ENCODE assay signal across 8 mouse cellular contexts in genomic region chr19:8821146-8821545, GRCm38 (mm10). TPM values are rescaled to one million over a fixed set of nuclear protein-coding genes. Genes with fewer than 3 reads are reported as not detected.
A peak's percentile ranks its signal among the peaks of the same experiment; 100 is the strongest.
DNase-seq lines count a peak whose midpoint lies in the region; ATAC-seq and TF ChIP-seq lines count a peak whose summit lies in the region.

No protein-coding gene starts in this region.

- peak overlapping the region; percentile 98 for H3K9ac ChIP-seq in heart, embryonic 16.5 days (ENCODE audit: low read length)
- H3K9ac ChIP-seq in embryonic facial prominence, embryonic 12.5 days: peak overlapping the region; percentile 99
- H3K9ac ChIP-seq in midbrain, postnatal 0 days (replicated peaks; ENCODE audit: low read length, poor library complexity, severe bottlenecking): peak overlapping the region; percentile 98

- no peaks in the 10 kb centered on the region for H3K9me3 ChIP-seq in heart, embryonic 16.5 days (replicated peaks; ENCODE audit: control insufficient read depth, low read length)
- H3K9me3 ChIP-seq in embryonic facial prominence, embryonic 12.5 days: no peaks in the 10 kb centered on the region
- no peaks in the 10 kb centered on the region for H3K9me3 ChIP-seq in midbrain, postnatal 0 days (ENCODE audit: low read length)

- DNase-seq in heart, adult 11 months: no peak
- peak; percentile 84 for DNase-seq in kidney, adult 9 months
- DNase-seq in midbrain, postnatal 0 days (ENCODE audit: low spot score): no peak
- no peak for DNase-seq in gastrocnemius, postnatal 10 days
- DNase-seq in thymus, postnatal 36 days: no peak

- peak overlapping the region; percentile 100 for H3K4me3 ChIP-seq in heart, embryonic 16.5 days (ENCODE audit: low read length)
- H3K4me3 ChIP-seq in embryonic facial prominence, embryonic 12.5 days: peak overlapping the region; percentile 76
- H3K4me3 ChIP-seq in midbrain, postnatal 0 days (ENCODE audit: low read depth, low read length): peak overlapping the region; percentile 97

- H3K4me1 ChIP-seq in heart, embryonic 16.5 days (ENCODE audit: control insufficient read depth, insufficient read depth, low read length): peaks cover 29% of the 10 kb centered on the region
- peaks cover 36% of the 10 kb centered on the region for H3K4me1 ChIP-seq in embryonic facial prominence, embryonic 12.5 days
- H3K4me1 ChIP-seq in midbrain, postnatal 0 days (ENCODE audit: insufficient read depth, low read length): peaks cover 16% of the 10 kb centered on the region

- H3K36me3 ChIP-seq in heart, embryonic 16.5 days (ENCODE audit: control insufficient read depth, insufficient read depth): peaks cover 33% of the 10 kb centered on the region
- H3K36me3 ChIP-seq in embryonic facial prominence, embryonic 12.5 days: peaks cover 34% of the 10 kb centered on the region
- peaks cover 26% of the 10 kb centered on the region for H3K36me3 ChIP-seq in midbrain, postnatal 0 days (ENCODE audit: insufficient read depth, low read length)

- ATAC-seq in heart, embryonic 16.5 days (replicated peaks; ENCODE audit: extremely low read depth, insufficient read depth, low FRiP score): no peak
- no peak for ATAC-seq in embryonic facial prominence, embryonic 12.5 days (ENCODE audit: insufficient number of reproducible peaks, insufficient read depth, low FRiP score, low TSS enrichment)
- no peak for ATAC-seq in midbrain, postnatal 0 days (ENCODE audit: low FRiP score)
- ATAC-seq in megakaryocyte progenitor cell, adult 5-6 weeks (replicated peaks; ENCODE audit: poor library complexity): no peak

- WGBS in heart, embryonic 16.5 days: under 1% methylated on average over 7 of the region's 7 CpGs
- 2% methylated on average over 7 of the region's 7 CpGs for WGBS in embryonic facial prominence, embryonic 12.5 days
- WGBS in midbrain, postnatal 0 days: 1% methylated on average over 7 of the region's 7 CpGs

- TF ChIP-seq CTCF in midbrain, postnatal 0 days (IDR thresholded peaks at IDR 0.05): no peak

- H3K27me3 ChIP-seq in heart, embryonic 16.5 days (ENCODE audit: control insufficient read depth, insufficient read depth, low read length): no peaks in the 10 kb centered on the region
- no peaks in the 10 kb centered on the region for H3K27me3 ChIP-seq in embryonic facial prominence, embryonic 12.5 days
- H3K27me3 ChIP-seq in midbrain, postnatal 0 days (ENCODE audit: insufficient read depth, low read length): no peaks in the 10 kb centered on the region

- H3K27ac ChIP-seq in heart, embryonic 16.5 days (ENCODE audit: low read length): peak overlapping the region; percentile 100
- peak overlapping the region; percentile 100 for H3K27ac ChIP-seq in embryonic facial prominence, embryonic 12.5 days
- H3K27ac ChIP-seq in midbrain, postnatal 0 days (ENCODE audit: low read depth, low read length): no peak overlapping the region

- H3K4me2 ChIP-seq in heart, embryonic 16.5 days (ENCODE audit: low read depth, low read length): peak overlapping the region; percentile 88
- peak overlapping the region; percentile 86 for H3K4me2 ChIP-seq in embryonic facial prominence, embryonic 12.5 days (replicated peaks)
- peak overlapping the region; percentile 89 for H3K4me2 ChIP-seq in midbrain, postnatal 0 days (ENCODE audit: low read depth, low read length, poor library complexity, severe bottlenecking)

RNA-seq across cellular contexts. Expression of gene Hnrnpul2, which starts 1.3 kb away (rescaled TPM):
- 3.2 and 3.3 TPM in 2 replicates for polyA plus RNA-seq in heart, embryonic 16.5 days (2015; fragmentation: Nextera tagmentation; extraction: Ambion mirVana)
- 6.2 TPM in 2 replicates for polyA plus RNA-seq in embryonic facial prominence, embryonic 12.5 days (2016; fragmentation: Nextera tagmentation; extraction: Ambion mirVana)
- total RNA-seq in midbrain, postnatal 0 days (2014; rRNA removed): 25.9 and 36.2 TPM in 2 replicates
- 4.6 and 5.5 TPM in 2 replicates for polyA plus RNA-seq in midbrain, postnatal 0 days (2015; fragmentation: Nextera tagmentation; extraction: Ambion mirVana)
- total RNA-seq in gastrocnemius, postnatal 10 days (2021): 10 to 100 TPM; 42.2 to 47.8 TPM
- total RNA-seq in megakaryocyte progenitor cell, adult 5-6 weeks (2015): 56.7 and 59.5 TPM in 2 replicates
- 64.7 and 77.8 TPM in 2 replicates for total RNA-seq in megakaryocyte progenitor cell, adult 5-6 weeks (2017)

RNA-seq across cellular contexts. Expression of gene Ttc9c, which starts 2.0 kb away (rescaled TPM):
- polyA plus RNA-seq in heart, embryonic 16.5 days (2015; fragmentation: Nextera tagmentation; extraction: Ambion mirVana): 35.5 and 37.7 TPM in 2 replicates
- polyA plus RNA-seq in embryonic facial prominence, embryonic 12.5 days (2016; fragmentation: Nextera tagmentation; extraction: Ambion mirVana): 71.3 and 71.7 TPM in 2 replicates
- total RNA-seq in midbrain, postnatal 0 days (2014; rRNA removed): 63.0 and 63.8 TPM in 2 replicates
- 38.8 and 45.3 TPM in 2 replicates for polyA plus RNA-seq in midbrain, postnatal 0 days (2015; fragmentation: Nextera tagmentation; extraction: Ambion mirVana)
- total RNA-seq in gastrocnemius, postnatal 10 days (2021): 10 to 100 TPM; 11.8 to 15.7 TPM
- total RNA-seq in megakaryocyte progenitor cell, adult 5-6 weeks (2015): 29.0 and 31.0 TPM in 2 replicates
- 65.6 and 73.3 TPM in 2 replicates for total RNA-seq in megakaryocyte progenitor cell, adult 5-6 weeks (2017)

RNA-seq across cellular contexts. Expression of gene AC129217.1, which starts 8.4 kb away (rescaled TPM):
- not detected in 2 replicates for polyA plus RNA-seq in heart, embryonic 16.5 days (2015; fragmentation: Nextera tagmentation; extraction: Ambion mirVana)
- polyA plus RNA-seq in embryonic facial prominence, embryonic 12.5 days (2016; fragmentation: Nextera tagmentation; extraction: Ambion mirVana): not detected in 2 replicates
- 5.6 and 12.7 TPM in 2 replicates for total RNA-seq in midbrain, postnatal 0 days (2014; rRNA removed)
- polyA plus RNA-seq in midbrain, postnatal 0 days (2015; fragmentation: Nextera tagmentation; extraction: Ambion mirVana): not detected in 2 replicates
- total RNA-seq in gastrocnemius, postnatal 10 days (2021): not detected
- 0.76 TPM in 1 of 2 replicates, not detected in the other for total RNA-seq in megakaryocyte progenitor cell, adult 5-6 weeks (2015)
- total RNA-seq in megakaryocyte progenitor cell, adult 5-6 weeks (2017): not detected in 2 replicates

RNA-seq across cellular contexts. Expression of gene Bscl2, which starts 16.1 kb away (rescaled TPM):
- polyA plus RNA-seq in heart, embryonic 16.5 days (2015; fragmentation: Nextera tagmentation; extraction: Ambion mirVana): 43.9 and 44.3 TPM in 2 replicates
- 43.0 and 47.5 TPM in 2 replicates for polyA plus RNA-seq in embryonic facial prominence, embryonic 12.5 days (2016; fragmentation: Nextera tagmentation; extraction: Ambion mirVana)
- total RNA-seq in midbrain, postnatal 0 days (2014; rRNA removed): 112 and 121 TPM in 2 replicates
- polyA plus RNA-seq in midbrain, postnatal 0 days (2015; fragmentation: Nextera tagmentation; extraction: Ambion mirVana): 101 and 108 TPM in 2 replicates
- 10 to 100 TPM; 16.8 to 19.5 TPM for total RNA-seq in gastrocnemius, postnatal 10 days (2021)
- total RNA-seq in megakaryocyte progenitor cell, adult 5-6 weeks (2015): 58.3 and 63.4 TPM in 2 replicates
- 28.8 and 31.6 TPM in 2 replicates for total RNA-seq in megakaryocyte progenitor cell, adult 5-6 weeks (2017)

RNA-seq across cellular contexts. Expression of gene Gng3, which starts 17.8 kb away (rescaled TPM):
- 1.2 and 1.4 TPM in 2 replicates for polyA plus RNA-seq in heart, embryonic 16.5 days (2015; fragmentation: Nextera tagmentation; extraction: Ambion mirVana)
- polyA plus RNA-seq in embryonic facial prominence, embryonic 12.5 days (2016; fragmentation: Nextera tagmentation; extraction: Ambion mirVana): 30.5 and 38.9 TPM in 2 replicates
- 103 and 119 TPM in 2 replicates for total RNA-seq in midbrain, postnatal 0 days (2014; rRNA removed)
- polyA plus RNA-seq in midbrain, postnatal 0 days (2015; fragmentation: Nextera tagmentation; extraction: Ambion mirVana): 746 and 809 TPM in 2 replicates
- under 1 TPM; 0.66 to 0.77 TPM for total RNA-seq in gastrocnemius, postnatal 10 days (2021)
- 0.07 and 0.22 TPM in 2 replicates for total RNA-seq in megakaryocyte progenitor cell, adult 5-6 weeks (2015)
- total RNA-seq in megakaryocyte progenitor cell, adult 5-6 weeks (2017): not detected in 2 replicates
